Mouse (Mus musculus) heart, embryonic 16.5 days (tissue): ENCODE data around the gene Slamf9. TPM values are rescaled to one million over a fixed set of nuclear protein-coding genes. Genes with fewer than 3 reads are reported as not detected.

ENCODE experiments used
- ATAC-seq: fragments of 200-750 bp; cut with Nextera tagmentation; replicated peaks from 2 replicates; pipeline ENCODE4 v1.8.0; 2017; ENCODE audit warnings: moderate number of reproducible peaks; ENCODE audit not compliant: insufficient read depth, low FRiP score; ENCODE audit errors: extremely low read depth
- H3K27ac ChIP-seq: fragments of 300-500 bp; sonication (generic); 2 replicates; pipeline ENCODE4 v1.5.1; 2014; ENCODE audit warnings: mild to moderate bottlenecking, low read length, control low read depth, moderate library complexity
- H3K27me3 ChIP-seq: fragments of 300-500 bp; sonication (generic); 2 replicates; pipeline ENCODE4 v1.6.1; 2014; ENCODE audit warnings: low read length, mixed read lengths; ENCODE audit not compliant: control insufficient read depth, insufficient read depth
- H3K36me3 ChIP-seq: fragments of 300-500 bp; sonication (generic); 2 replicates; pipeline ENCODE4 v1.6.1; 2014; ENCODE audit not compliant: control insufficient read depth, insufficient read depth
- H3K4me1 ChIP-seq: fragments of 300-500 bp; sonication (generic); 2 replicates; pipeline ENCODE4 v1.6.1; 2014; ENCODE audit warnings: low read length, mixed read lengths; ENCODE audit not compliant: control insufficient read depth, insufficient read depth
- H3K4me2 ChIP-seq: fragments of 300-500 bp; sonication (generic); 2 replicates; pipeline ENCODE4 v1.6.1; 2014; ENCODE audit warnings: low read depth, mild to moderate bottlenecking, control low read depth, low read length
- H3K4me3 ChIP-seq: fragments of 300-500 bp; sonication (generic); 2 replicates; pipeline ENCODE4 v1.5.1; 2014; ENCODE audit warnings: mild to moderate bottlenecking, control low read depth, low read length
- H3K9ac ChIP-seq: fragments of 300-500 bp; sonication (generic); 2 replicates; pipeline ENCODE4 v1.6.1; 2014; ENCODE audit warnings: low read length, control low read depth
- H3K9me3 ChIP-seq: fragments of 300-500 bp; sonication (generic); replicated peaks from 2 replicates; pipeline ENCODE4 v1.6.1; 2016; ENCODE audit warnings: low read length; ENCODE audit not compliant: control insufficient read depth
- WGBS: fragments of 180-500 bp; shearing (Covaris S2); extraction: QIAGEN DNeasy Blood & Tissue Kit; methylation state at CpG from one replicate; pipeline ENCODE4 v1.1.7; 2014; 5-methylcytosine and 5-hydroxymethylcytosine counted together
- polyA plus RNA-seq: library from polyadenylated mRNA; unstranded; fragments of >200 nt; fragmentation: Nextera tagmentation; extraction: Ambion mirVana; gene quantifications from 2 replicates; pipeline ENCODE4 v1.2.1, GENCODE M21; 2015

Slamf9 gene
- polyA plus RNA-seq, 1 experiment from 2014 or later: 0.95 TPM

DNA sequence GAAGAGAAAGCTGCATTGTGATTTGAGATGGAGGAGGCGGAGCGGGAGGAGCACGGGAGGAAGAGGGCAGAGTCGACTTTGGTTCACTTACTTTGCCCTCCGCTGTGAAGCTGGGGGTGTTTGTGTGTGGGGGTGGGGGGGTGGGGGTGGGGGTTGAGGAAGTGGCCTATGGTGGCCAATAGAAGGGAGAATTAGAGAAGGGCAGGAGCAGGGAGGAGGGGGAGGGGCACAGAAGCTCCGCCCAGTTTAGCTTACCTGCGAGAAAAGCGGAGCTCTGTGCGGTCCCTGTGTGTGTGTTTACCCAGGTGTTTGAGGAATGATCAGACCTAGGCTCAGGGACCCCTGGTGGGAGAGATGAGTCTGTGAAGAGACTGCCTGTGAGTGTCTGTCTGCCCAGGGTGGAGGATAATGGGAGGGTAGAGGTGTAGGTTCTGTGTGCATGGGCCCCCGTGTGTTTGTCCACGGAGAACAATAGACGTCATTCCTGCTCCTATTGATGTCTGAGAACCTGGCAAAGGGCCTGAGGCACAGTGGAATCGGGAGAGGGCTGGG lies 35.3 kb downstream of the Slamf9 start:
- Histone ChIP-seq H3K9ac (no peak overlapping the region), H3K36me3 (peaks cover 26% of the 10 kb centered on the region), H3K4me3 (no peak overlapping the region), H3K27me3 (no peaks in the 10 kb centered on the region), H3K4me1 (peaks cover 27% of the 10 kb centered on the region), H3K9me3 (no peaks in the 10 kb centered on the region), H3K27ac (0 out of 2 replicates have a peak overlapping the region, but pooled peaks have one; percentile 29), H3K4me2 (no peak overlapping the region)
- no peak for ATAC-seq
- WGBS: 41% methylated on average over 13 of the region's 13 CpGs

- H3K4me1 ChIP-seq: peaks cover 24% of the 10 kb centered on the region
- peak overlapping the region; percentile 50 for H3K9ac ChIP-seq
- H3K36me3 ChIP-seq: 0 out of 2 replicates have a peak, but pooled peaks cover 2% of the 10 kb centered on the region
- ATAC-seq: peak; percentile 30
- H3K4me2 ChIP-seq: peak overlapping the region; percentile 48
- H3K9me3 ChIP-seq: peaks cover 4% of the 10 kb centered on the region; the same call in 1 of the 2 replicates
- H3K27me3 ChIP-seq: no peaks in the 10 kb centered on the region
- H3K4me3 ChIP-seq: peak overlapping the region; percentile 17; the same call in 1 of the 2 replicates
- peak overlapping the region; percentile 78 for H3K27ac ChIP-seq
- 24% methylated on average over 13 of the region's 13 CpGs for WGBS
Observed at GRCm38 (mm10) chr1:172512962-172513361, 37.8 kb downstream of the Slamf9 start.

DNA sequence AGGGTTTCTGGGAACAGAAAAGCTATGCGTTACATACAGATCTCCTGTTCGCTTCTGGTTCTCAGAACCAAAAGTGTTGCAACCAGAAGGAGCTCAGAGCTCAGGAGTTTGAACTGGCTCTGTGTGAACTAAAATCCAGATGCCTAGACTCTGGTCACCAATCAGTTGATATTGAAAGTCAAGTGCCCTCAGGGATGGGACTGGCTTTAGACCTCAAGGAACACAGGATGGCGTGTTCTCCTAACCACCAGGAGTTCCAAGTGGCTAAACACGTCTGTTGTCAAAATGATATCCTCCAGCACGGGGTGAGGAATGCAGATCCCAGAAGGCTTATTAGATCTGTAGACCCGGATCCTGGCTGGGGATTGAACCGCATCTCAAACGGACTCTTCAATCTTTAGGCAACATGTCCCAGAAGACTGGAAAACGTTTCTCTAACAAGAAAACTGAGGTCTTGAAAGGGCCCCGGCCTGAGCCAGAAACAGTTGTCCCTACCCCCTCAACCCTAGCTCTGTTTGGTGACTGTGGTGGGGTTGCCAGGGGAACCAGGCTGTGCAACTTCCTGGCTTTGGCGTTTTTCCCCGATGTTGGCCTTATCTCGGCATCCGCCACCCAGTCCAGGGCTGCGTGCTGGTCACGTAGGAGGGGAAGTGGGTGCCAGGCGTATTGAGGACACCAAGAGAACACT lies 38.5 kb downstream of the Slamf9 start:
- ATAC-seq: peak; percentile 77
- Histone ChIP-seq H3K9me3 (peaks cover 6% of the 10 kb centered on the region; the same call in 1 of the 2 replicates), H3K27ac (peak overlapping the region; percentile 78), H3K4me1 (peaks cover 23% of the 10 kb centered on the region), H3K4me3 (peak overlapping the region; percentile 17; the same call in 1 of the 2 replicates), H3K4me2 (peak overlapping the region; percentile 48), H3K9ac (peak overlapping the region; percentile 50), H3K27me3 (no peaks in the 10 kb centered on the region), H3K36me3 (no peaks in the 10 kb centered on the region)
- 32% methylated on average over 17 of the region's 17 CpGs for WGBS

DNA sequence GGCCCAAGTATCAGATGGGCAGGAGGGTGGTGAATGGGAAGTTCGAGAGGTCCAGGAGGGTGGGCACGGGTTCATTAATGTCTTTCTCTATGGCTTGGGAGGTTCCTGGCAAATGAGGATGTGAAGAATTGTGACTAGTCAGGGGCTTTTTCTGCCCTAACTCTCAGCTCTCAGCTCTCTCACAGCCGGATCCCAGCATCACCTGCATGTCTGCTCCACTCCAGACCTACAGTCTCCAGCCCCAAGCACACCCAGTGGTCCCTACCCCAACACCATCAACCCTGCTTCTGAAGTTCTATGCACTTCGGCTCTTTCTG lies 39.0 kb downstream of the Slamf9 start:
- Histone ChIP-seq H3K36me3 (no peaks in the 10 kb centered on the region), H3K4me1 (peaks cover 23% of the 10 kb centered on the region), H3K4me2 (peak overlapping the region; percentile 48; the same call in 1 of the 2 replicates), H3K9me3 (peaks cover 6% of the 10 kb centered on the region; the same call in 1 of the 2 replicates), H3K9ac (no peak overlapping the region), H3K4me3 (no peak overlapping the region), H3K27me3 (no peaks in the 10 kb centered on the region), H3K27ac (peak overlapping the region; percentile 78)
- WGBS: 56% methylated on average over 4 of the region's 4 CpGs
- ATAC-seq: 0 out of 2 replicates have a peak, but pooled peaks have one; percentile 1

GRCm38 (mm10) chr1:172514551-172515268 lies 39.6 kb downstream of the Slamf9 start:
- H3K9me3 ChIP-seq: peaks cover 6% of the 10 kb centered on the region; the same call in 1 of the 2 replicates
- no peaks in the 10 kb centered on the region for H3K36me3 ChIP-seq
- H3K27ac ChIP-seq: peak overlapping the region; percentile 78
- H3K27me3 ChIP-seq: no peaks in the 10 kb centered on the region
- H3K4me2 ChIP-seq: no peak overlapping the region
- WGBS: 64% methylated on average over 7 of the region's 7 CpGs
- H3K4me3 ChIP-seq: no peak overlapping the region
- ATAC-seq: no peak
- H3K9ac ChIP-seq: no peak overlapping the region
- H3K4me1 ChIP-seq: peaks cover 23% of the 10 kb centered on the region

DNA sequence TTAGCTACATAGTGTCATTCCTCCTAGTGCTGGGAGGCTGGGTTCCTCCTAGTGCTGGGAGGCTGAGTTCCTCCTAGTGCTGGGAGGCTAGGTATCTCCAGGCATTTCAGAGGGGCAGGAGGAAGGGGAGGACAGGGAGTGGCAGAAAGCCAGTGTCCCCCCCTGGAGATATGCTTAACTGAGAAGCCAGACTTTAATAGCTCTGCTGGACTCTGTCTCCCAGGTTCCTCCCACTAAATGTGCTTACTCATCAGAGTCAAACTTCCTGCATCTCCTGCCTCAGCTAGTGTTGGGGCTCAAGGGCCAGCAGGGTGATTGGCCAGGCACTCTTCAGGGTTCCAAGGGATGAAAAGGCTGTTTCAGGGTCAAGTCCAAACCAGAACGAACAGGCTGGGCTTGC lies 40.2 kb downstream of the Slamf9 start:
- H3K4me2 ChIP-seq: no peak overlapping the region
- ATAC-seq: no peak
- WGBS: 77% methylated on average over 1 of the region's 1 CpGs
- H3K27ac ChIP-seq: peak overlapping the region; percentile 78
- H3K36me3 ChIP-seq: no peaks in the 10 kb centered on the region
- H3K4me1 ChIP-seq: peaks cover 28% of the 10 kb centered on the region
- no peak overlapping the region for H3K4me3 ChIP-seq
- H3K9ac ChIP-seq: no peak overlapping the region
- peaks cover 6% of the 10 kb centered on the region; the same call in 1 of the 2 replicates for H3K9me3 ChIP-seq
- no peaks in the 10 kb centered on the region for H3K27me3 ChIP-seq

- peaks cover 6% of the 10 kb centered on the region; the same call in 1 of the 2 replicates for H3K9me3 ChIP-seq
- no peak overlapping the region for H3K9ac ChIP-seq
- H3K27ac ChIP-seq: no peak overlapping the region
- no peaks in the 10 kb centered on the region for H3K27me3 ChIP-seq
- H3K36me3 ChIP-seq: no peaks in the 10 kb centered on the region
- ATAC-seq: no peak
- H3K4me3 ChIP-seq: no peak overlapping the region
- 77% methylated on average over 4 of the region's 4 CpGs for WGBS
- no peak overlapping the region for H3K4me2 ChIP-seq
- peaks cover 23% of the 10 kb centered on the region for H3K4me1 ChIP-seq
Observed at GRCm38 (mm10) chr1:172518013-172518412, 42.9 kb downstream of the Slamf9 start.

DNA sequence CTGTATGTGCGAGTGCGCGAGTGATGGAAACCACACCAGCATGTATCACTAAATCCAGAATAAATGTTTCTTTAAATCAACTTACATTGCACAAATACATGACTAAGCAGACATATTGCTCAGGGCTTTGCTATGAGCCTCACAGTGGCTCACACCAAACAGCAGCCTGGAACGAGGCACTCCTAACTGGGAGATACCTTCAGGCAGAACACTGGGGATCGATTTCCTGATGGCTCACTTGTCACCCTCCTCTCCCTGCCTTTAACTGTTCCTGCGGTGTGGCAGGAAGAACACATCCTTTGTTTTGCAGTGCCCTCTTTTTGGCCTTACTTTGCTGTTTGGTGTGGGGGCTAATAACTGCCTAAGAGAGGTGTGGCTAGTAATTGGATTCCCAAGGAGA lies 44.5 kb downstream of the Slamf9 start:
- no peak for ATAC-seq
- 51% methylated on average over 6 of the region's 6 CpGs for WGBS
- no peak overlapping the region for H3K27ac ChIP-seq
- peaks cover 15% of the 10 kb centered on the region for H3K4me1 ChIP-seq
- no peak overlapping the region for H3K4me3 ChIP-seq
- peaks cover 10% of the 10 kb centered on the region for H3K9me3 ChIP-seq
- H3K36me3 ChIP-seq: no peaks in the 10 kb centered on the region
- no peak overlapping the region for H3K4me2 ChIP-seq
- no peak overlapping the region for H3K9ac ChIP-seq
- no peaks in the 10 kb centered on the region for H3K27me3 ChIP-seq
